Mouse (Mus musculus) CH12.LX (cell line): ENCODE measurements around the gene Tes3-ps. TPM values are rescaled to one million over a fixed set of nuclear protein-coding genes. Genes with fewer than 3 reads are reported as not detected.

ENCODE experiments used
- DNase-seq: peaks from one replicate; pipeline ENCODE4 v3.0.0-alpha.2; 2013; ENCODE audit errors: extremely low read depth
- H3K27ac ChIP-seq: 2 replicates; pipeline ENCODE4 v1.5.1; 2012; ENCODE audit warnings: low read depth, mild to moderate bottlenecking, control low read depth, moderate library complexity; ENCODE audit not compliant: insufficient read depth
- H3K27me3 ChIP-seq: replicated peaks from 2 replicates; pipeline ENCODE3; 2012; ENCODE audit warnings: inconsistent platforms
- H3K36me3 ChIP-seq, 2 experiments: replicated peaks in 1 of 2; 2 replicates each; pipeline versions ENCODE3 to v1.6.1; 2012; ENCODE audit warnings: inconsistent platforms in 1 of 2, low read length in 1 of 2, mild to moderate bottlenecking in 1 of 2, mixed read lengths in 1 of 2, moderate library complexity in 1 of 2; ENCODE audit not compliant: control insufficient read depth in 1 of 2, insufficient read depth in 1 of 2
- H3K4me1 ChIP-seq, 2 experiments: 2 replicates each; pipeline ENCODE4 v1.6.1; 2012; ENCODE audit warnings: inconsistent platforms in 1 of 2, moderate library complexity in 1 of 2; ENCODE audit not compliant: insufficient read depth in 2 of 2, control insufficient read depth in 1 of 2
- H3K4me2 ChIP-seq: 2 replicates; pipeline ENCODE4 v1.6.1; 2012; ENCODE audit warnings: low read depth, mild to moderate bottlenecking, control low read depth; ENCODE audit not compliant: poor library complexity, insufficient read depth, severe bottlenecking
- H3K4me3 ChIP-seq, 3 experiments: fragments of 150-350 bp in 1 of 3; sonication (generic) in 1 of 3; replicated peaks in 1 of 3; 2 replicates each; pipeline versions ENCODE3 to v1.5.1; 2011 to 2012; ENCODE audit warnings: low read depth in 2 of 3, low read length in 2 of 3, mild to moderate bottlenecking in 2 of 3, moderate library complexity in 2 of 3, control low read depth in 1 of 3, improper control_type of control experiment in 1 of 3, inconsistent platforms in 1 of 3, mixed read lengths in 1 of 3; ENCODE audit not compliant: poor library complexity in 1 of 3
- H3K79me2 ChIP-seq: replicated peaks from 2 replicates; pipeline ENCODE4 v1.6.1; 2012; ENCODE audit warnings: mild to moderate bottlenecking, moderate library complexity; ENCODE audit not compliant: control insufficient read depth, poor library complexity, insufficient read depth, severe bottlenecking; ENCODE audit errors: extremely low read depth
- H3K9ac ChIP-seq: 2 replicates; pipeline ENCODE4 v1.6.1; 2012; ENCODE audit warnings: low read depth, mild to moderate bottlenecking, control low read depth, moderate library complexity; ENCODE audit not compliant: insufficient read depth
- H3K9me3 ChIP-seq: replicated peaks from 2 replicates; pipeline ENCODE3; 2012; ENCODE audit warnings: low read length, inconsistent platforms, mixed read lengths
- BHLHE40 ChIP-seq: IDR thresholded peaks from 2 replicates; pipeline ENCODE4 v1.6.1; 2011; ENCODE audit warnings: mild to moderate bottlenecking, low read depth, low read length, improper control_type of control experiment
- CHD2 ChIP-seq: IDR thresholded peaks from 2 replicates; pipeline ENCODE4 v1.6.1; 2011; ENCODE audit warnings: low read length, improper control_type of control experiment
- CTCF ChIP-seq, 2 experiments: IDR thresholded peaks in 1 of 2; conservative IDR thresholded peaks in 1 of 2; 2 replicates each; pipeline ENCODE4 v1.5.1; 2011 to 2012; ENCODE audit warnings: low read depth in 2 of 2, low read length in 2 of 2, improper control_type of control experiment in 1 of 2, inconsistent platforms in 1 of 2, mild to moderate bottlenecking in 1 of 2, moderate library complexity in 1 of 2
- ETS1 ChIP-seq: conservative IDR thresholded peaks from 2 replicates; pipeline ENCODE4 v1.6.1; 2012; ENCODE audit warnings: low read depth, mild to moderate bottlenecking, inconsistent platforms, low read length, improper control_type of control experiment, moderate library complexity
- IRF4 ChIP-seq: IDR thresholded peaks from 2 replicates; pipeline ENCODE4 v1.6.1; 2014; ENCODE audit warnings: low read depth, mild to moderate bottlenecking, inconsistent platforms, low read length, improper control_type of control experiment
- JUND ChIP-seq: conservative IDR thresholded peaks from 2 replicates; pipeline ENCODE4 v1.6.1; 2011; ENCODE audit warnings: low read depth, low read length, improper control_type of control experiment
- KAT2A ChIP-seq: IDR thresholded peaks from 2 replicates; pipeline ENCODE4 v1.6.1; 2012; ENCODE audit warnings: low read length, improper control_type of control experiment, inconsistent platforms; ENCODE audit not compliant: insufficient replicate concordance
- MAFK ChIP-seq: IDR thresholded peaks from 2 replicates; pipeline ENCODE4 v1.6.1; 2011; ENCODE audit warnings: low read length, improper control_type of control experiment; ENCODE audit not compliant: insufficient replicate concordance
- MAX ChIP-seq: IDR thresholded peaks from 2 replicates; pipeline ENCODE4 v1.6.1; 2011; ENCODE audit warnings: low read length, improper control_type of control experiment
- MAZ ChIP-seq: IDR thresholded peaks from 2 replicates; pipeline ENCODE4 v1.6.1; 2012; ENCODE audit warnings: low read depth, mild to moderate bottlenecking, inconsistent platforms, low read length, improper control_type of control experiment, moderate library complexity
- MYC ChIP-seq: IDR thresholded peaks from 2 replicates; pipeline ENCODE4 v1.6.1; 2011; ENCODE audit warnings: low read depth, mild to moderate bottlenecking, improper control_type of control experiment, low read length
- NELFE ChIP-seq: IDR thresholded peaks from 2 replicates; pipeline ENCODE4 v1.6.1; 2011; ENCODE audit warnings: low read depth, low read length, improper control_type of control experiment
- PAX5 ChIP-seq: IDR thresholded peaks from 2 replicates; pipeline ENCODE4 v1.6.1; 2012; ENCODE audit warnings: low read length, inconsistent platforms, mixed read lengths
- POLR2A ChIP-seq: IDR thresholded peaks from 2 replicates; pipeline ENCODE4 v1.6.1; 2011; ENCODE audit warnings: low read depth, mild to moderate bottlenecking, improper control_type of control experiment, low read length
- POLR2AphosphoS2 ChIP-seq: IDR thresholded peaks from 2 replicates; pipeline ENCODE4 v1.6.1; 2011; ENCODE audit warnings: low read depth, low read length, improper control_type of control experiment
- RCOR1 ChIP-seq: conservative IDR thresholded peaks from 2 replicates; pipeline ENCODE4 v1.6.1; 2012; ENCODE audit warnings: low read depth, mild to moderate bottlenecking, inconsistent platforms, low read length, improper control_type of control experiment
- SIN3A ChIP-seq: IDR thresholded peaks from 2 replicates; pipeline ENCODE4 v1.6.1; 2012; ENCODE audit warnings: low read length, improper control_type of control experiment, inconsistent platforms
- SMC3 ChIP-seq: IDR thresholded peaks from 2 replicates; pipeline ENCODE4 v1.6.1; 2011; ENCODE audit warnings: low read depth, low read length, improper control_type of control experiment
- TCF12 ChIP-seq: IDR thresholded peaks from 2 replicates; pipeline ENCODE4 v1.6.1; 2014; ENCODE audit warnings: low read depth, mild to moderate bottlenecking, inconsistent platforms, low read length, improper control_type of control experiment
- UBTF ChIP-seq: IDR thresholded peaks from 2 replicates; pipeline ENCODE4 v1.6.1; 2012; ENCODE audit warnings: low read depth, mild to moderate bottlenecking, inconsistent platforms, low read length, improper control_type of control experiment, moderate library complexity
- ZC3H11A ChIP-seq: IDR thresholded peaks from 2 replicates; pipeline ENCODE4 v1.6.1; 2012; ENCODE audit warnings: low read depth, mild to moderate bottlenecking, inconsistent platforms, low read length, improper control_type of control experiment
- ZKSCAN1 ChIP-seq: IDR thresholded peaks from 2 replicates; pipeline ENCODE4 v1.6.1; 2012; ENCODE audit warnings: low read depth, inconsistent platforms, low read length, improper control_type of control experiment, borderline replicate concordance
- dilution Hi-C: fragments of 300-500 bp; cut with MboI; formaldehyde crosslinking; loops from 2 replicates; pipeline ENCODE4 v1.14.3; 2020; ENCODE audit warnings: low sequenced_read_pairs; ENCODE audit not compliant: extremely low pct_unique_long_range_greater_than_20kb, extremely low pct_ligation_motif_present
- in situ Hi-C: fragments of 300-500 bp; cut with MboI; formaldehyde crosslinking; loops from 3 replicates; pipeline ENCODE4 v1.14.3; 2019; ENCODE audit warnings: low sequenced_read_pairs, low pct_ligation_motif_present, low pct_unique_long_range_greater_than_20kb, mixed read lengths
- polyA plus RNA-seq: library from polyadenylated mRNA; unstranded; fragments of >175 nt; gene quantifications from 2 replicates; pipeline ENCODE4 v1.2.1, GENCODE M21; 2012; ENCODE audit warnings: low read depth; ENCODE audit not compliant: insufficient read length
- total RNA-seq, 2 experiments: library from RNA; depleted of rRNA; stranded (reverse); fragments of 300-350 nt in 1 of 2; fragments of >200 nt in 1 of 2; gene quantifications; 2 replicates each; pipeline ENCODE4 v1.2.3; 2012 to 2014

Tes3-ps gene
- total and polyA plus RNA-seq, 3 experiments: 0.25 to 2.3 (median 1.6) TPM

GRCm38 (mm10) chr13:49478851-49479374 is 14.2 kb upstream of the Tes3-ps start:
- in situ Hi-C loops (no loop called here), dilution Hi-C loops (no loop called here)
- H3K27me3 ChIP-seq: no peaks in the 10 kb centered on the region
- DNase-seq: no peak
- no peak overlapping the region for H3K4me2 ChIP-seq
- no peaks in the 10 kb centered on the region for H3K4me1 ChIP-seq
- H3K79me2 ChIP-seq: no peaks in the 10 kb centered on the region
- H3K27ac ChIP-seq: no peak overlapping the region
- no peak overlapping the region for H3K4me3 ChIP-seq
- no peak overlapping the region for H3K9ac ChIP-seq
- H3K9me3 ChIP-seq: no peaks in the 10 kb centered on the region
- H3K36me3 ChIP-seq: peaks cover 0 to 2% of the 10 kb centered on the region in 2 experiments
- TF ChIP-seq TCF12: no peak
- TF ChIP-seq UBTF: no peak
- no peak for TF ChIP-seq POLR2A
- TF ChIP-seq BHLHE40: no peak
- TF ChIP-seq NELFE: no peak
- no peak for TF ChIP-seq ZC3H11A
- TF ChIP-seq SMC3: no peak
- no peak for TF ChIP-seq CTCF (conservative IDR thresholded peaks at IDR 0.05 in 1 of 2, IDR thresholded peaks at IDR 0.05 in 1 of 2; ENCODE audit: low read depth in 2 of 2, low read length in 2 of 2)
- no peak for TF ChIP-seq ETS1
- TF ChIP-seq, all 38 proteins: peak for 0

DNA sequence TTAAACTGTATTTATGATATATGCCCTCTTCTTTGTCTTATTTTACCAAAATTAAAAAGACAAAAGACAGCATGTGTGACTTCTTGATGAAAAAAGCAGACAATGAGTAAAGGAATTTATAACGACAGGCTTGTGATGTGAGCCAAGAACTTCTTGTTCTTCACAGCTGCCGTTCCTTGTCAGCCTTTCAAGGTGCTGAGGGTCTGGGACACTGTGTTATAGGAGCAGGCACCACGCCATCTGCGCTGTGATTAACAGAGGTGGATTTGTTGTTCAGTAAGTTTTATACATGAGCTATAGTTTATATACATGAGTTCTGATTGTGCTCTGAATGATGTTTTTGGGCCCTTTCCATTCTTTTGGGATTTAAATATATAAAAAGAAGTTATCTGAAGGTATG is 13.7 kb upstream of the Tes3-ps start:
- Histone ChIP-seq H3K4me1 (no peaks in the 10 kb centered on the region), H3K27me3 (no peaks in the 10 kb centered on the region), H3K4me2 (no peak overlapping the region), H3K4me3 (no peak overlapping the region), H3K9me3 (no peaks in the 10 kb centered on the region), H3K79me2 (no peaks in the 10 kb centered on the region), H3K27ac (no peak overlapping the region), H3K9ac (no peak overlapping the region), H3K36me3 (no peaks in the 10 kb centered on the region)
- TF ChIP-seq POLR2AphosphoS2 (no peak), ZKSCAN1 (no peak), CHD2 (no peak), RCOR1 (no peak), CTCF (conservative IDR thresholded peaks at IDR 0.05 in 1 of 2, IDR thresholded peaks at IDR 0.05 in 1 of 2; ENCODE audit: low read depth in 2 of 2, low read length in 2 of 2) (no peak), KAT2A (no peak), POLR2A (no peak), JUND (no peak), ZC3H11A (no peak), BHLHE40 (no peak), MAFK (no peak), MYC (no peak), MAX (no peak), MAZ (no peak), PAX5 (no peak), IRF4 (no peak), SIN3A (no peak)
- no peak for DNase-seq
- dilution Hi-C loops: no loop called here
- in situ Hi-C loops: no loop called here
